Mouse (Mus musculus) spleen, embryonic (tissue): ENCODE data around the gene Btbd16.

Experiments
- CTCF ChIA-PET: fragments of 350-600 bp; sonication (Branson Sonifier 250); formaldehyde crosslinking; loops from one replicate; lab custom pipeline; 2022; lab: Charles Lee

Btbd16 gene

DNA sequence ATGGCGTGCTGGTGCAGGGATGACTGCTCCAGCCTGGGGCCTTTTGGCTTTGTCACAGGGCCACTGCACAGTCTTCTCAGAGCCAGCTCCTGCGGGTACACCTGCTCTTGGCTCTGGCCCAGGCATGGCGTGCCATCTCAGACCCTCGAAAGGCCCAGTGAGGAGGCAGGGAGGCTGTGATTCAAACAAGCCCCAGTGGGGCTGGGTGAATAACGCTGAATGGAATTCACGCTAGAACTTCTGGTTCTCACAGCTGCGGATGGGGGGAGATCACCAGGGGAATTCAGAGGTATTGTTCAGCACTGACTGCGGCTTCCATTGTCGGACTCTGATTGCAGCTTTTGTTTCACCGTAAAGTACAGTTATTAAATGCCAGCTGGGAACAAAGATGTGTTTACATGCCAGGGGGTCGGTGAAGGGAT lies 86.9 kb downstream of the Btbd16 start:
- CTCF ChIA-PET = no interaction called here

DNA sequence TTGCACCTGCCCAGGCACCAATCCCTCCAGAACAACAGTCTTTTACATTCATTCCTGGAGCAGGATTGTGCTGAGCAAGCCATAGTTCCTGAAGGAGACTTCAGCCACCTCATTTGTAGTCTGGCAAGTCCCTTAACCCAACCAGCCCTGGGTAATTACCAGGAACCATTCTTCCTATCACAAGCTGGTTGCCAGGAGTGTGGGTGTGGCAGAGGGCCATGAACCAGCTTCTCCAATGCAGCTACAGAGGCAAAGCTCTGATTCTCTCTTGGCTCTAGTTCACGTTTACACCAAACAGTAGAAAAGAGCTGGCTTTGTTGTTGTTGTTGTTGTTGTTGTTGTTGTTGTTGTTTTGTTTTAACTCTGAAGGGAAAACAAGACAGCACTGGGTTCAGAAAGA lies 88.6 kb downstream of the Btbd16 start:
- CTCF ChIA-PET = no interaction called here

DNA sequence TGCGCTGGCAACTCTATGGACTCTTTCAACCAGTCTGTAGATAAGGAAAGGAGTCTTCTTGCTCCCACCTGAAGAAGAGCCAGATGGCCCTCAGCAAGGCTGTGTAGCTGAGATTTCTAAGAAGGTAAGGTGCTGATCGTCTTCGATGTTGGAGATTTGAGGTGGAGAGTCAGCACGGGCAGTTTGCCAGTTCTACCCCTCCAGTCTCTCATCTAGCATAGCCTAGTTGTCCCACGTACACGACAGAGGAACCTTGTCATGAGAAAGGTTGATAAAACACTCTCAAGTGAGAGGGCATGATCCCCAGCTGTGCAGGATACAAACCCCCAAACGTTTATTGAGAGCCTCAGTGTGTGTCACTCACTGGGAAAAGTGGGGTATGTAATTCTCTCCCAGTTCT lies 90.8 kb downstream of the Btbd16 start:
- CTCF ChIA-PET = no interaction called here

DNA sequence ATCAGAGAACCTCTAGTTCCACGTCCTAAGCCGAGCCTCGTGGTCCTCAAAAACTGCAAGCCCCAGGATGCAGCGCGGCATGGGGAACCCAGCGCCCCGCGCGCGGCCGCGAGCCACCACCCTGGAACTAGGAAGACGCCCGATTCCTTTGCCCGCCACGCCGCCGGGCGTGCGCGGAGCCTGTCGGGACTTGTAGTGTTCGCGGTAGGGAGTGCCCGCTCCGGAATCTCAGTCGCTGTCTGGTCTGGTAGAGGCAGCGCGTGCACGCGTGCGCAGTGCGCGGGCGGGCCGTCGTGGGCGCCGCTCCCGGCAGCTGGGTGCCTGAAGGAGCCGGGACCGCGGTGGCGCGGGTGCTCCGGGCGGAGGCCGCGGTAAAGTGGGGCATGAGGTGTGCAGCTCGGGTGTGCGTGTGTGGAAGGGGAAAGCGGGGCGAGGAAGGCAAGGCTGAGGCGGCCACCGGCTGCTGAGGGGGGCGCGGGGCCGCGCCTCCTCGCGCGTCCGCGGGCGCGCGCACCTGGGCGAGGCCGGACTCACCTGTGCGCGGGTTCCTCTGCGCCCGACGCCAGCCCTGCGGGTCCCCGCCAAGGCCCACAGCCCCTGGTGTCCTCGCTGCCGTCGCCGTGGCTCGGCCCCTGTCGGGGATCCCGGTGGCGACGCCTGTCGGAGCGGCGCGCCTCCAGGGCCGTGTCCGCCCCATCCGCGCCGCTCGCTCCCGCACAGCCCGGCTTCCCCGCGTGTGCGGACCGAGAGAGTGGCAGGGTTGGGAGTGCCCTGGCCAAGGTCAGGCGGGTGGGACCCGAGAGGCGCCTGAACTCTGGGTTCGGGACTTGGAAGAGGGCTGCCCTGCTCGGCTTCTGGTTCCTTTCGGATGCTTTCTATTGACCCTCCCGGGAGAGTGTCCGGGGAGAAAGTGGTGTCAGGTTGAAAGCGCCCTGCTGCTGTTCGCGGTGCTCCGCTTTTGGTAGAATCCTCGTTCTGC lies 92.0 kb downstream of the Btbd16 start, which contains the start of gene Plekha1:
Gene Plekha1 (plus strand): TSS at position 144 of the 979 bp plus-strand sequence.
- CTCF ChIA-PET = no interaction called here

DNA sequence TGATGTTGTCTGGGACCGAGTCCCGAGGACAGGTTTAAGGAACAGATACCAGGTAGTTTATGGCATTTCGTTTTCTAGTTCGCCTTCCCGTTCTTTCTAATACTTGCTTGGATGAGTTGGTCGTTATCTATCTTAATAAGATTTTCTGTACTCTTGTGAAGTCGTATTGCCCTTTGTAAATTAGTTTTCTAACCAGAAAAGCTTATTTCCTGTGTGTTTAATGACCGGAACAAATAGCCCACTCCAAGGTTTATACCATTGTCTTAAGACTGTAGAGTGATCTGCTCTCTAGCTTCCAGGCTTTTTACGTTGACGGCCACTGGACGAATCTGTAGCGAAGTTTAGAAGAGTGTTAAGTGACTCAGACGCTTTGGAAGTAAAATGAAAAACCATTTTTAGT lies 92.8 kb downstream of the Btbd16 start:
- CTCF ChIA-PET = no interaction called here

DNA sequence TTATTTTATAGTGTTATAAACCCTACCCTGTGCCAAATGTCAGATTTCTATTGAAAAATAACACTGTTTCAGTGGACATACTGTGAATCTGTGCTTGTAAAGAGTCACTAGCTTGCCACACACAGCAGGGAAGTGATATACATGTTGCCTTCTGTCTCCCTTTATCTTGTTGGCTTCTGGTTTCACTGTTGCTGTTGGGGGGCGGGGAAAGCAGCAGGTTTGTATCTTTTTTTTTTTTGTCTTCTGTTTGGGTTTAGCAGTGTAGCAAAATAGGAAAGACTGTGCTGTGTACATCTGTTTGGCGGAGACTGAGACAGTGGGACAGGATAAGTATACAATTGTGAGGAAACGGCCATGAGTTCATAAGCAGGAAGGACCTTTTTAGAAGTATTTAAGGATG lies 93.4 kb downstream of the Btbd16 start:
- CTCF ChIA-PET = interaction anchor here (0.6 kb wide), 1 partner anchor 40 kb away, joined by 14 read pairs; no protein-coding TSS in a partner anchor
